Mouse (Mus musculus) left cerebral cortex, postnatal 25 days (tissue): ENCODE measurements around the gene Bckdk. TPM values are rescaled to one million over a fixed set of nuclear protein-coding genes. Genes with fewer than 3 reads are reported as not detected.

ENCODE experiments used
- total RNA-seq, 2 experiments: library from RNA; stranded (reverse); gene quantifications; 2 replicates each; pipeline ENCODE4 v1.2.3; 2021

The Bckdk gene
- total RNA-seq, 2 experiments from 2014 or later = 33.7 to 37.6 TPM

Other genes starting within 250 kb of the Bckdk start
- 10 to 100 TPM; 37.6 to 43.0 TPM for gene Bcl7c, start 195.1 kb upstream of the Bckdk start, total RNA-seq
- gene Ctf1, start 191.3 kb upstream of the Bckdk start, total RNA-seq = 1 to 10 TPM; 2.6 to 3.4 TPM
- not detected for gene Ctf2, start 171.9 kb upstream of the Bckdk start, total RNA-seq
- 10 to 100 TPM; 81.3 to 88.2 TPM for gene Fbxl19, start 159.5 kb upstream of the Bckdk start, total RNA-seq
- gene Orai3, start 134.3 kb upstream of the Bckdk start, total RNA-seq = 10 to 100 TPM; 23.1 to 23.7 TPM
- gene Setd1a, start 127.4 kb upstream of the Bckdk start, total RNA-seq = 10 to 100 TPM; 42.3 to 43.4 TPM
- 1 to 10 TPM; 3.5 to 4.5 TPM for gene Gm49388, start 118.5 kb upstream of the Bckdk start, total RNA-seq
- gene Hsd3b7, start 103.5 kb upstream of the Bckdk start, total RNA-seq = 1 to 10 TPM; 3.6 to 6.8 TPM
- gene Stx4a, start 79.8 kb upstream of the Bckdk start, total RNA-seq = 10 to 100 TPM; 70.5 to 76.0 TPM
- gene Stx1b, start 79.5 kb upstream of the Bckdk start, total RNA-seq = 100 to 1,000 TPM; 437 to 445 TPM
- 10 to 100 TPM; 28.1 to 30.4 TPM for gene Zfp646, start 27.9 kb upstream of the Bckdk start, total RNA-seq
- gene Zfp668, start 27.3 kb upstream of the Bckdk start, total RNA-seq = 10 to 100 TPM; 20.6 to 20.7 TPM
- gene Prss53, start 13.1 kb upstream of the Bckdk start, total RNA-seq = 1 to 10 TPM; 1.7 to 1.9 TPM
- gene Gm21974, start 8.6 kb upstream of the Bckdk start, total RNA-seq = not detected
- gene Vkorc1, start 8.5 kb upstream of the Bckdk start, total RNA-seq = 10 to 100 TPM; 22.9 to 26.0 TPM
- gene Kat8, start 8.4 kb downstream of the Bckdk start, total RNA-seq = 10 to 100 TPM; 28.6 to 28.7 TPM
- under 1 TPM in 1 of 2 experiments, not detected in 1; 0.64 TPM for gene Prss8, start 26.0 kb downstream of the Bckdk start, total RNA-seq
- 1 to 10 TPM; 8.0 to 9.3 TPM for gene Prss36, start 42.6 kb downstream of the Bckdk start, total RNA-seq
- 100 to 1,000 TPM; 270 to 316 TPM for gene Fus, start 63.4 kb downstream of the Bckdk start, total RNA-seq
- 1 to 10 TPM; 2.3 to 4.0 TPM for gene Pycard, start 89.8 kb downstream of the Bckdk start, total RNA-seq
- 1 to 10 TPM; 1.1 to 1.5 TPM for gene Trim72, start 99.9 kb downstream of the Bckdk start, total RNA-seq
- gene Itgam, start 158.6 kb downstream of the Bckdk start, total RNA-seq = 10 to 100 TPM; 10.8 to 11.2 TPM
- not detected for gene Gm49368, start 158.6 kb downstream of the Bckdk start, total RNA-seq
- under 1 TPM in 1 of 2 experiments, not detected in 1; 0.23 TPM for gene Itgax, start 225.5 kb downstream of the Bckdk start, total RNA-seq